10 mouse cellular contexts compared by ENCODE assay signal in genomic region chr3:98055808-98056728, GRCm38 (mm10). TPM values are rescaled to one million over a fixed set of nuclear protein-coding genes. Genes with fewer than 3 reads are reported as not detected.
DNase-seq lines count a peak whose midpoint lies in the region; ATAC-seq and TF ChIP-seq lines count a peak whose summit lies in the region.
"Had no signal": no experiment of that assay in that cellular context is flagged by ENCODE, and none has a peak within 500 bp of the region (broad histone marks: within the 10 kb centered on the region; RNA-seq: fewer than 3 reads in every experiment).

No protein-coding gene starts in this region.

- no peak for TF ChIP-seq POLR2A in cerebellum, adult 2 months (IDR thresholded peaks at IDR 0.05; ENCODE audit: borderline replicate concordance, insufficient read depth, low read length)

- no peak for DNase-seq in kidney, postnatal 10 days
- peak; percentile 60 for DNase-seq in embryo, embryonic 10.5 days (ENCODE audit: low spot score)
- DNase-seq in Muller cell, postnatal 12 days (ENCODE audit: inconsistent ontology term): no peak
- DNase-seq in cerebellum, adult 2 months: no peak
- DNase-seq: right cerebral cortex, postnatal 4 days; thymus, postnatal 4 days had no signal

- peaks cover 8% of the 10 kb centered on the region; the same call in 1 of the 2 replicates for H3K36me3 ChIP-seq in kidney, embryonic 15.5 days
- peaks cover 6% of the 10 kb centered on the region; the same call in 1 of the 2 replicates for H3K36me3 ChIP-seq in limb, embryonic 12.5 days
- H3K36me3 ChIP-seq: neural tube, embryonic 12.5 days had no signal

- no peaks in the 10 kb centered on the region for H3K27me3 ChIP-seq in kidney, embryonic 15.5 days
- no peaks in the 10 kb centered on the region for H3K27me3 ChIP-seq in limb, embryonic 12.5 days
- H3K27me3 ChIP-seq in cerebellum, adult 2 months (ENCODE audit: control insufficient read depth, insufficient read depth, low read length): no peaks in the 10 kb centered on the region
- H3K27me3 ChIP-seq: neural tube, embryonic 12.5 days had no signal

- H3K4me3 ChIP-seq in kidney, embryonic 15.5 days (replicated peaks): no peak overlapping the region
- H3K4me3 ChIP-seq in limb, embryonic 12.5 days (replicated peaks): no peak overlapping the region
- H3K4me3 ChIP-seq in cerebellum, adult 2 months (replicated peaks; ENCODE audit: insufficient read depth, low read depth, low read length): no peak overlapping the region
- H3K4me3 ChIP-seq: neural tube, embryonic 12.5 days had no signal

- H3K27ac ChIP-seq in kidney, embryonic 15.5 days: 0 out of 2 replicates have a peak overlapping the region, but pooled peaks have one; percentile 4
- H3K27ac ChIP-seq in limb, embryonic 12.5 days: peak overlapping the region; percentile 79
- H3K27ac ChIP-seq in cerebellum, adult 2 months (ENCODE audit: insufficient read depth, low read length): no peak overlapping the region
- H3K27ac ChIP-seq: neural tube, embryonic 12.5 days had no signal

- no peak overlapping the region for H3K9ac ChIP-seq in kidney, embryonic 15.5 days
- H3K9ac ChIP-seq in limb, embryonic 12.5 days (replicated peaks): no peak overlapping the region
- H3K9ac ChIP-seq: neural tube, embryonic 12.5 days had no signal

- 81% methylated on average over 20 of the region's 20 CpGs for WGBS in kidney, embryonic 15.5 days
- 57% methylated on average over 20 of the region's 20 CpGs for WGBS in limb, embryonic 12.5 days
- 90% methylated on average over 20 of the region's 20 CpGs for WGBS in cerebellum, adult 2 months

- ATAC-seq in kidney, embryonic 15.5 days (replicated peaks; ENCODE audit: low FRiP score): no peak
- no peak for ATAC-seq in limb, embryonic 12.5 days (ENCODE audit: insufficient number of reproducible peaks, insufficient read depth, low FRiP score, low TSS enrichment, low read depth)
- peak; percentile 25; the same call in 1 of the 2 replicates for ATAC-seq in monocyte, adult 5-6 weeks (replicated peaks; ENCODE audit: insufficient number of reproducible peaks, low FRiP score, low TSS enrichment, poor library complexity, severe bottlenecking)

- H3K4me2 ChIP-seq in kidney, embryonic 15.5 days: no peak overlapping the region
- H3K4me2 ChIP-seq in limb, embryonic 12.5 days: no peak overlapping the region
- H3K4me2 ChIP-seq: neural tube, embryonic 12.5 days had no signal

- H3K9me3 ChIP-seq in kidney, embryonic 15.5 days (replicated peaks): no peaks in the 10 kb centered on the region
- no peaks in the 10 kb centered on the region for H3K9me3 ChIP-seq in limb, embryonic 12.5 days
- H3K9me3 ChIP-seq: neural tube, embryonic 12.5 days had no signal

- TF ChIP-seq CTCF in cerebellum, adult 2 months (IDR thresholded peaks at IDR 0.05; ENCODE audit: borderline replicate concordance, insufficient read depth, low read depth, low read length): no peak

- H3K4me1 ChIP-seq in kidney, embryonic 15.5 days: peaks cover 77% of the 10 kb centered on the region
- H3K4me1 ChIP-seq in limb, embryonic 12.5 days (replicated peaks): peaks cover 89% of the 10 kb centered on the region
- H3K4me1 ChIP-seq in cerebellum, adult 2 months (ENCODE audit: control insufficient read depth, insufficient read depth, low read length): no peaks in the 10 kb centered on the region; the same call in 1 of the 2 replicates

RNA-seq across cellular contexts. Expression of gene Notch2, which starts 42.7 kb away (rescaled TPM):
- 33.1 and 33.8 TPM in 2 replicates for polyA plus RNA-seq in kidney, embryonic 15.5 days (2015; fragmentation: Nextera tagmentation; extraction: Ambion mirVana)
- 35.7 and 41.6 TPM in 2 replicates for polyA plus RNA-seq in limb, embryonic 12.5 days (2016; fragmentation: Nextera tagmentation; extraction: Ambion mirVana)
- total RNA-seq in monocyte, adult 5-6 weeks (2017): 127 to 158 TPM (median 135 TPM) in 3 replicates
- 5.1 and 6.0 TPM in 2 replicates for polyA plus RNA-seq in cerebellum, adult 2 months (2012; rRNA removed)
